Mouse (Mus musculus) myocyte (in vitro differentiated cells): Measurements from ENCODE around the gene Hsd17b14. TPM values are rescaled to one million over a fixed set of nuclear protein-coding genes. Genes with fewer than 3 reads are reported as not detected.

Experiments
- H3K27me3 ChIP-seq: one replicate; pipeline ENCODE4 v1.6.1; 2011; ENCODE audit not compliant: control insufficient read depth, insufficient read depth, insufficient read length
- H3K36me3 ChIP-seq: one replicate; pipeline ENCODE4 v1.6.1; 2011; ENCODE audit not compliant: control insufficient read depth, insufficient read depth
- H3K4me2 ChIP-seq: one replicate; pipeline ENCODE4 v1.6.1; 2011; ENCODE audit warnings: low read depth, control low read depth
- H3K4me3 ChIP-seq: one replicate; pipeline ENCODE4 v1.5.1; 2011; ENCODE audit warnings: mild to moderate bottlenecking, control low read depth, moderate library complexity
- H3K79me2 ChIP-seq: one replicate; pipeline ENCODE4 v1.6.1; 2011; ENCODE audit not compliant: control insufficient read depth, insufficient read depth
- H3ac ChIP-seq: one replicate; pipeline ENCODE4 v1.6.1; 2011; ENCODE audit not compliant: control insufficient read depth, insufficient read length
- CEBPB ChIP-seq: IDR thresholded peaks from 2 replicates; pipeline ENCODE4 v1.6.1; 2011; ENCODE audit warnings: mild to moderate bottlenecking, moderate library complexity; ENCODE audit not compliant: poor library complexity, insufficient read depth, severe bottlenecking
- E2F4 ChIP-seq: IDR thresholded peaks from one replicate; pipeline ENCODE4 v1.6.1; 2011; ENCODE audit warnings: mild to moderate bottlenecking, control low read depth, moderate library complexity; ENCODE audit not compliant: insufficient read depth
- MAX ChIP-seq: IDR thresholded peaks from one replicate; pipeline ENCODE4 v1.6.1; 2011; ENCODE audit warnings: low read depth, mild to moderate bottlenecking, control low read depth
- MYOD1 ChIP-seq, 3 experiments: IDR thresholded peaks; one replicate each; pipeline ENCODE4 v1.6.1; 2011; ENCODE audit warnings: control low read depth in 2 of 3, low read depth in 2 of 3, mild to moderate bottlenecking in 2 of 3, moderate library complexity in 1 of 3; ENCODE audit not compliant: insufficient read length in 2 of 3, control insufficient read depth in 1 of 3
- MYOG ChIP-seq, 3 experiments: IDR thresholded peaks; one replicate each; pipeline ENCODE4 v1.6.1; 2011; ENCODE audit warnings: control low read depth in 2 of 3, low read depth in 2 of 3, mild to moderate bottlenecking in 2 of 3; ENCODE audit not compliant: insufficient read length in 2 of 3, control insufficient read depth in 1 of 3, insufficient read depth in 1 of 3
- POLR2A ChIP-seq: IDR thresholded peaks from one replicate; pipeline ENCODE4 v1.6.1; 2011; ENCODE audit warnings: low read depth, mild to moderate bottlenecking, control low read depth, moderate library complexity; ENCODE audit not compliant: insufficient read length
- POLR2AphosphoS2 ChIP-seq: IDR thresholded peaks from one replicate; pipeline ENCODE4 v1.6.1; 2011; ENCODE audit warnings: low read depth, control low read depth; ENCODE audit not compliant: insufficient read length
- REST ChIP-seq: IDR thresholded peaks from one replicate; pipeline ENCODE4 v1.6.1; 2011; ENCODE audit warnings: mild to moderate bottlenecking, control low read depth, moderate library complexity; ENCODE audit not compliant: insufficient read depth, insufficient read length
- SRF ChIP-seq: IDR thresholded peaks from one replicate; pipeline ENCODE4 v1.6.1; 2011; ENCODE audit warnings: low read depth; ENCODE audit not compliant: control insufficient read depth, insufficient read length
- TCF12 ChIP-seq: IDR thresholded peaks from one replicate; pipeline ENCODE4 v1.6.1; 2011; ENCODE audit warnings: mild to moderate bottlenecking, control low read depth; ENCODE audit not compliant: poor library complexity, insufficient read depth, severe bottlenecking
- TCF3 ChIP-seq: IDR thresholded peaks from one replicate; pipeline ENCODE4 v1.6.1; 2011; ENCODE audit warnings: low read depth, control low read depth; ENCODE audit not compliant: insufficient read length
- USF1 ChIP-seq: IDR thresholded peaks from one replicate; pipeline ENCODE4 v1.6.1; 2011; ENCODE audit warnings: low read depth, mild to moderate bottlenecking, control low read depth, moderate library complexity
- polyA plus RNA-seq: library from polyadenylated mRNA; unstranded; fragments of >200 nt; fragmentation: generic; extraction: Trizol; gene quantifications from one replicate; pipeline ENCODE4 v1.2.1, GENCODE M21; 2012; ENCODE audit warnings: missing spikeins

The Hsd17b14 gene
- polyA plus RNA-seq, 1 experiment: 1.9 TPM

GRCm38 (mm10) chr7:45539095-45539494, 15.6 kb upstream of the Hsd17b14 start:
- H3K4me3 ChIP-seq: no peak overlapping the region
- TF ChIP-seq TCF3 (no peak), POLR2A (no peak), E2F4 (no peak), CEBPB (no peak), POLR2AphosphoS2 (no peak), MYOG (IDR thresholded peaks at IDR 0.05; ENCODE audit: control insufficient read depth in 1 of 3, insufficient read depth in 1 of 3, insufficient read length in 2 of 3, low read depth in 2 of 3) (no peak), MYOD1 (IDR thresholded peaks at IDR 0.05; ENCODE audit: control insufficient read depth in 1 of 3, insufficient read length in 2 of 3, low read depth in 2 of 3) (no peak), MAX (no peak), SRF (no peak), TCF12 (no peak), USF1 (no peak), REST (no peak)
- H3K36me3 ChIP-seq: no peaks in the 10 kb centered on the region
- no peak overlapping the region for H3K4me2 ChIP-seq
- no peaks in the 10 kb centered on the region for H3K79me2 ChIP-seq
- no peaks in the 10 kb centered on the region for H3K27me3 ChIP-seq
- no peak overlapping the region for H3ac ChIP-seq

GRCm38 (mm10) chr7:45540213-45540612, 14.5 kb upstream of the Hsd17b14 start:
- no peak overlapping the region for H3K4me3 ChIP-seq
- TF ChIP-seq REST (no peak), SRF (no peak), E2F4 (no peak)
- H3K36me3 ChIP-seq: no peaks in the 10 kb centered on the region
- no peak overlapping the region for H3ac ChIP-seq
- H3K79me2 ChIP-seq: no peaks in the 10 kb centered on the region
- H3K4me2 ChIP-seq: no peak overlapping the region
- H3K27me3 ChIP-seq: no peaks in the 10 kb centered on the region

DNA sequence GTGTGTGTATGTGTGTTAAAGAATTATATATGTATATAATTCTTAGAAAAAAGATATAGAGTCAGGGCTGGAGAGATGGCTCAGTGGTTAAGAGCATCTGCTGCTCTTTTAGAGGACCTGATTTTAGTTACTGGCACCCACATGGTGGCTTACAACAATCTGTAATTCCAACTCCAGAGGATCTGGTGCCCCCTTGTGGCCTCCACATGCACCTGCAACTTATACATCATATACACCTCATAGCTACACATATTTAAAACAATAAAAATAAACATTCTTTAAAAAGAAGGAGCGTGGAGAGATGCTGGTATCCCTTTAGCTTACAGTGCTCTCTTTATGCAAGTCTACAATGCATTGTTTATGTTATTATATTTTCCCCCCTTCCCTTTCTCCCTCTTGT, 10.2 kb upstream of the Hsd17b14 start:
- Histone ChIP-seq H3K79me2 (no peaks in the 10 kb centered on the region), H3K36me3 (no peaks in the 10 kb centered on the region), H3K4me2 (no peak overlapping the region), H3K27me3 (no peaks in the 10 kb centered on the region), H3K4me3 (no peak overlapping the region), H3ac (no peak overlapping the region)
- TF ChIP-seq TCF3 (no peak), POLR2AphosphoS2 (no peak)

GRCm38 (mm10) chr7:45549641-45550436, 4.9 kb upstream of the Hsd17b14 start:
- H3K79me2 ChIP-seq: no peaks in the 10 kb centered on the region

DNA sequence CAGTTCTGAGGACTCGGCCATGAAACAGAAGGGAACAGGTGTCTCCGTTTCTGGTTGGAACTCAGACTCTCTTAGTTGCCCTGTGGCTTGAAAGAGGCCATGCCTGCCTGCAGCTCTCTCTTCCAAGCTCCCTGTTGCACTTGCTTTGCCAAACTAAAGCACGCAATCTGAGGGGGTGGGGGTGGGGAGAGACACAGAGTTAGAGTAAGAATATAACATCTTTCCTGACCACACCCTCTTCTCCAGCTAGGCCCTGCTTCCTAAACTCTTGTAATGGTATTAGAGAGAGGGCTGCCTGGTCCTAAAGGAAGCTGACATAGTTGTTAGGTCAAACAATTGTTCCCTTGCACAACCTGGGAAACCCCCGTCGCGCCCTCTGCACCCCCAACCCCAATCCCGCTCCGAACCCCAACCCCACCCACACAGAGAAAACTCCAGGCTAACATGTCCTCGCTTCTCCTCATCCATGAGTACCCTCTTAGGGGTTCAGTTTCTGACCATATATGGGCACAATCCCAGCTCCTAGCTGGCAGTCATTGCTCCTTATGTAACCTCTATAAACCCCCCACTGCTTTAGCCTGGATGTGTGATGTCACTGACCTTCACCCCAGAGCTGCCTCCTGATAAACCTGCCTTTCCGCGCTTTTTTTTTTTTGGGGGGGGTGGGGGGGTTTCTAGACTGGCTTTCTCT, 3.7 kb upstream of the Hsd17b14 start:
- no peak overlapping the region for H3ac ChIP-seq
- no peaks in the 10 kb centered on the region for H3K79me2 ChIP-seq
- no peaks in the 10 kb centered on the region for H3K27me3 ChIP-seq
- H3K36me3 ChIP-seq: no peaks in the 10 kb centered on the region
- TF ChIP-seq MYOD1 (IDR thresholded peaks at IDR 0.05; ENCODE audit: control insufficient read depth in 1 of 3, insufficient read length in 2 of 3, low read depth in 2 of 3) (peak in 1 of 3 experiments; percentile 18), REST (no peak)
- H3K4me2 ChIP-seq: peak overlapping the region; percentile 18
- H3K4me3 ChIP-seq: no peak overlapping the region

More at GRCm38 (mm10) chr7:45549641-45550436, 4.9 kb upstream of the Hsd17b14 start:
- Histone ChIP-seq H3K4me3 (no peak overlapping the region), H3K27me3 (no peaks in the 10 kb centered on the region), H3K36me3 (no peaks in the 10 kb centered on the region), H3K4me2 (peak overlapping the region; percentile 18), H3ac (no peak overlapping the region)
- TF ChIP-seq POLR2A: no peak
- TF ChIP-seq MYOG (IDR thresholded peaks at IDR 0.05; ENCODE audit: control insufficient read depth in 1 of 3, insufficient read depth in 1 of 3, insufficient read length in 2 of 3, low read depth in 2 of 3): no peak
- no peak for TF ChIP-seq SRF
- no peak for TF ChIP-seq POLR2AphosphoS2

GRCm38 (mm10) chr7:45551512-45551883, 3.2 kb upstream of the Hsd17b14 start:
- Histone ChIP-seq H3K4me2 (no peak overlapping the region), H3K79me2 (no peaks in the 10 kb centered on the region), H3K27me3 (no peaks in the 10 kb centered on the region), H3ac (no peak overlapping the region), H3K4me3 (no peak overlapping the region), H3K36me3 (no peaks in the 10 kb centered on the region)
- TF ChIP-seq MYOG (IDR thresholded peaks at IDR 0.05; ENCODE audit: control insufficient read depth in 1 of 3, insufficient read depth in 1 of 3, insufficient read length in 2 of 3, low read depth in 2 of 3) (no peak), CEBPB (no peak), REST (no peak), E2F4 (no peak), TCF12 (no peak), POLR2A (no peak), MYOD1 (IDR thresholded peaks at IDR 0.05; ENCODE audit: control insufficient read depth in 1 of 3, insufficient read length in 2 of 3, low read depth in 2 of 3) (no peak), MAX (no peak), SRF (no peak), TCF3 (no peak), USF1 (no peak), POLR2AphosphoS2 (no peak)
